In the genomic region with DNA sequence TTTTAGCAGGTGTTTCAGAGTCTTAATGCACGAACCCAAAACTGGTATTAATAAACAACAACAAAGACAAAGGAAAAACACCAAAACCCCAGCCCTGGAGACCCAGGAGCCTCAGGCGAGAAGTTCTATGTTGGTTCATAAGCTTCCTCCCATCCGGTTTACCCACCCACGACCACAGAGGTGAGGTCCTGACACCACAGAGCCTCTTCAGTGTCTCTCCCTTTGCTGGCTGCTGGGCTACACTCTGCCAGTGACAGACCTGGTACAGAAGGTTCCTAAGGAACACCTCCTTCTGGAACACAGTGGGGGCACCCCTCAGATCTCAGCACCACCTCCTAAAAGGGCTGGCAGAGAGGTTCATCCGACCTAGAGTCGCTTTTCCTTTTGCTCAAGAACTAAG, we compare ENCODE assay signal across 19 mouse cellular contexts.
DNase-seq lines count a peak whose midpoint lies in the region; ATAC-seq lines count a peak whose summit lies in the region.
"Had no signal": no experiment of that assay in that cellular context is flagged by ENCODE, and none has a peak within 500 bp of the region (broad histone marks: within the 10 kb centered on the region; RNA-seq: fewer than 3 reads in every experiment).

No protein-coding gene starts in this region.

- no peaks in the 10 kb centered on the region for H3K36me3 ChIP-seq in midbrain, embryonic 11.5 days (ENCODE audit: control insufficient read depth, insufficient read depth, low read length)
- H3K36me3 ChIP-seq in midbrain, embryonic 15.5 days (replicated peaks): no peaks in the 10 kb centered on the region
- H3K36me3 ChIP-seq: G1E had no signal

- H3K4me3 ChIP-seq in midbrain, embryonic 11.5 days (ENCODE audit: low read depth, low read length): no peak overlapping the region
- no peak overlapping the region for H3K4me3 ChIP-seq in midbrain, embryonic 15.5 days

- H3K27me3 ChIP-seq in midbrain, embryonic 11.5 days (ENCODE audit: control insufficient read depth, insufficient read depth, low read length): no peaks in the 10 kb centered on the region
- H3K27me3 ChIP-seq in midbrain, embryonic 15.5 days (replicated peaks): no peaks in the 10 kb centered on the region
- H3K27me3 ChIP-seq: CH12.LX had no signal

- no peaks in the 10 kb centered on the region for H3K4me1 ChIP-seq in midbrain, embryonic 11.5 days (ENCODE audit: control insufficient read depth, insufficient read depth, low read length)
- H3K4me1 ChIP-seq in midbrain, embryonic 15.5 days: peaks cover 5% of the 10 kb centered on the region; the same call in 1 of the 2 replicates

- no peak overlapping the region for H3K27ac ChIP-seq in midbrain, embryonic 11.5 days (ENCODE audit: low read depth, low read length)
- H3K27ac ChIP-seq in midbrain, embryonic 15.5 days: no peak overlapping the region

- DNase-seq in heart, adult 11 months: peak; percentile 56
- DNase-seq in heart, adult 9 months (ENCODE audit: low spot score in 2 of 2): no peak
- DNase-seq in midbrain, embryonic 11.5 days (ENCODE audit: low spot score, missing footprints): peak; percentile 76
- DNase-seq: adrenal gland, adult 2 months; adrenal gland, adult 8-10 months; adrenal gland, postnatal 10 days; adrenal gland, postnatal 14 days; adrenal gland, postnatal 25 days; adrenal gland, postnatal 36 days; B cell, adult 2 months; cerebellum, adult 11 months; cerebellum, adult 11-12 months; cerebellum, adult 18-20 months had no signal

- ATAC-seq in midbrain, embryonic 11.5 days (ENCODE audit: low FRiP score): no peak
- ATAC-seq in midbrain, embryonic 15.5 days (replicated peaks): no peak
- ATAC-seq: activated CD4-positive, CD25-positive, alpha-beta regulatory T cell, adult 4 months; CD4-positive, CD25-positive, alpha-beta regulatory T cell, adult 4 months; Patski had no signal

- H3K4me2 ChIP-seq in midbrain, embryonic 11.5 days: no peak overlapping the region
- no peak overlapping the region for H3K4me2 ChIP-seq in midbrain, embryonic 15.5 days

- WGBS in midbrain, embryonic 11.5 days: 83% methylated on average over 6 of the region's 6 CpGs
- WGBS in midbrain, embryonic 15.5 days: 76% methylated on average over 6 of the region's 6 CpGs

- H3K9me3 ChIP-seq in midbrain, embryonic 11.5 days (ENCODE audit: control insufficient read depth, low read length): no peaks in the 10 kb centered on the region
- no peaks in the 10 kb centered on the region for H3K9me3 ChIP-seq in midbrain, embryonic 15.5 days
- H3K9me3 ChIP-seq: G1E had no signal

- no peak overlapping the region for H3K9ac ChIP-seq in midbrain, embryonic 11.5 days (ENCODE audit: low read length)
- H3K9ac ChIP-seq in midbrain, embryonic 15.5 days: no peak overlapping the region

Comparison
In these comparisons a context has a peak if more than half of its experiments do, and no peak if none do; other contexts are left out.
1. DNase-seq: peak in heart, adult 11 months (single experiment) and midbrain, embryonic 11.5 days (single experiment); none in heart, adult 9 months (0 of 2).